Mouse (Mus musculus): Measurements from ENCODE around the gene Crip2.

- no peak for TF ChIP-seq CTCF (IDR thresholded peaks at IDR 0.05; ENCODE audit: extremely low read depth, insufficient read depth, insufficient read length, insufficient replicate concordance)
- no peak for TF ChIP-seq POLR2A (IDR thresholded peaks at IDR 0.05; ENCODE audit: low read depth, low read length)
These were observed 17.9 kb downstream of the Crip2 start for GRCm38 (mm10) chr12:113157971-113158370.

Data from spleen, adult 2 months (tissue).